Mouse (Mus musculus) cerebellum, adult 2 months (tissue): ENCODE measurements around the gene Sptbn1.

Experiments used
- CTCF ChIP-seq: fragments of 200-500 bp; IDR thresholded peaks from 2 replicates; pipeline ENCODE4 v1.5.1; 2011; ENCODE audit warnings: low read depth, mild to moderate bottlenecking, control low read depth, low read length, moderate library complexity, borderline replicate concordance; ENCODE audit not compliant: insufficient read depth
- POLR2A ChIP-seq: fragments of 200-500 bp; IDR thresholded peaks from 2 replicates; pipeline ENCODE4 v1.6.1; 2011; ENCODE audit warnings: low read length, control low read depth, borderline replicate concordance; ENCODE audit not compliant: insufficient read depth

DNA sequence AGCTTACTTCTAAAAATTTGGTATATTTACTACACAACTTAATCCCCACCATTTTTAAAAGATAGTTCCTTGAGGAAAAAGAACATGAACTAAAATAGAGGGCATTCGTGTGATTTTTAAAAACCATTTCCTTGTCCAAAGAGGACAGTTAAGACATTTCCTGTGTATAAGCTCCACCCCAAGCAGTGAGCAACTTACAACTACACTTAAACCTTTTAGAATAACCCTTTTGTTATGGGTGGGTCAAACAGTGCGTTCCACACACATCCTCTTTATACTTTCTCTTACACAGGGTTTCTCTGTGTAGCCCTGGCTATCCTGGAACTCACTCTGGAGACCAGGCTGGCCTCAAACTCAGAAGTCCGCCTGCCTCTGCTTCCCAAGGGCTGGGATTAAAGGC, 72.2 kb downstream of the Sptbn1 start:
- TF ChIP-seq POLR2A, result no peak
- TF ChIP-seq CTCF, result no peak
